Mouse (Mus musculus) heart, adult 8-10 months (tissue): ENCODE data around the gene Rbm5. TPM values are rescaled to one million over a fixed set of nuclear protein-coding genes. Genes with fewer than 3 reads are reported as not detected.

Experiments used
- DNase-seq: peaks from one replicate; pipeline ENCODE4 v3.0.0; 2022; ENCODE audit warnings: low spot score
- total RNA-seq, 4 experiments: library from RNA; stranded (reverse); gene quantifications; 2 replicates each; pipeline ENCODE4 v1.2.4; 2022

Gene Rbm5
- total RNA-seq, 4 experiments from 2014 or later: 34.0 to 45.4 (median 39.7) TPM

DNA sequence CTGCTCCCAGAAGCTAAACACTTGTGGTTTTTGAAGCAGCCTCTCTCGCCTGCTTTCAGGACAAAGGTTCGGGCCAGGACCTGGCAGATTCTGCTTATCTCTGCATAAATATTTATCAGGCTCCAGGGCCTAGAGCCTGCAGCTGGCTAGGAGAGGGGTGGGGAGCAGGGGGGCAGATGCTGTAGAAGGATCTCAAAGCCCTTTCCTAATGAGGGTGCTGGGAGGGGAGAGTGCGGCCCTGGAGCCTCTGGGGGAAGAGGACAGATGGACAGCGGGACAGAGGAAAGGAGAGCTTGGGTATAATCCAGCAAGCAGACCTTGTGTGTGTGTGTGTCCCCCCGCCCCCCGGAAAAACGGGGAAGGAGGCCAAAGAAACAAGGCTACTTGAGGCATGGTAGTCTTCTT is 36.2 kb downstream of the Rbm5 start:
- no peak for DNase-seq

DNA sequence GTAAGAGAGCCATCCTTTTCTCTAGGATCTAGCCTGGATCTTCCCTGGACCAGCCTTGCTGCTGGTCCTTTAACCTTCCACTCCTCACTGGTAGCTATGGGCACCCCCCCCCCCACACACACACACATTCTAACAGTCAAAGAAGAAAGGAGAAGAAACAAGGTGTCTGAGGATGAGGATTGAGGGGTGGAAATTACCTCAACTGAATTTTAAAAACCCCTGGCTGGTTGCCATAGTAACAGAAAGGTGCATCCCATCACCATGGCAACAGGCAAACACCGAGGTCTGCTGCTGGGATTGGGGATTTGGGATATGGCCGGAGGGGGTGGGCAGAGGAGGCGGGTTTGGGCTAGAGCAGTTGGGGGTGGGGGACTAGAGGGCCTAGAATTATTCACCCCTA is 41.1 kb downstream of the Rbm5 start:
- no peak for DNase-seq

- no peak for DNase-seq
These were observed 41.7 kb downstream of the Rbm5 start for GRCm38 (mm10) chr9:107728919-107729670.

DNA sequence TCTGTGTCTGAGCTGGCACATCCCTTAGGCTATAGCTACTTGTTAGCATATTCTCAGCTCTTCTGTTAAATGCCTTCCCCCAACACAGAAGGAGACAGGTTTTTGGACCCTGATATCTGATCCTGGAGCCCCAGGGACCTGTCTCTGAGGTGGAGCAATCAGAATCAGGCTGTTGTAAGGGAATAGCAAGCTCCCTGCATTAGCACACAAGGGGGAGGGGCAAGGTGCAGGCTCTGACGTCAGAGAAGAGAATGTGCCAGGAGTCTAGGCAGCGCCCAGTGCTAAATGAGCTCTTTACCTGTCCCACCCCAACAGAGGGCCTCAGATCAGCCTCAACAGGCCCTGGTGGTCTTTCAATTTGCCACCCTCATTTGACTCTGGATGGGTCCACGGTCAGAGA is 43.8 kb downstream of the Rbm5 start:
- DNase-seq: no peak

GRCm38 (mm10) chr9:107724796-107725195 is 46.0 kb downstream of the Rbm5 start:
- peak; percentile 41 for DNase-seq

GRCm38 (mm10) chr9:107723794-107724531 is 46.8 kb downstream of the Rbm5 start:
- DNase-seq: peak; percentile 77

- no peak for DNase-seq
These were observed 47.5 kb downstream of the Rbm5 start for GRCm38 (mm10) chr9:107723292-107723691.

GRCm38 (mm10) chr9:107718781-107719540 is 51.8 kb downstream of the Rbm5 start:
- no peak for DNase-seq

GRCm38 (mm10) chr9:107716951-107717350 is 53.8 kb downstream of the Rbm5 start:
- DNase-seq: no peak

DNA sequence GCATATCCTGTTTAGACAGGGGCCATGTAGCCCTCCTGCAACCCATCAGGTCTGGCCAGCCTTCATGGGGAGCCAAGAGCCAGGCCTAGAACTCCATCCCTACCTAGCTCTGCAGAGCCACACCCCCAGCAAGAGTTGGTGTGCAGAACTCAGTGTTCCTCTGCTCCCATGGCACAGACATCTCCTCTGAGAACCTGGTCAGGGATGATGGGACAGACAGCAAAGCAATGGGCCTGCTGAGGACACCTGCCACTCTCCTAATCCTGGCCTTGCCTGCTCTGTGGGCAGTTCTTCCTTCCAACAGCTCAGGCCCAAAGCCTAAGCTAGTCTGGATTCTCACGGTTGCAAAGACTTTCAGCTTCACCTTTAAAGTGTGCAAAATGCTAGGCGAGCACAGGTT is 55.2 kb downstream of the Rbm5 start:
- no peak for DNase-seq

GRCm38 (mm10) chr9:107714221-107714952 is 56.4 kb downstream of the Rbm5 start:
- DNase-seq: no peak

DNA sequence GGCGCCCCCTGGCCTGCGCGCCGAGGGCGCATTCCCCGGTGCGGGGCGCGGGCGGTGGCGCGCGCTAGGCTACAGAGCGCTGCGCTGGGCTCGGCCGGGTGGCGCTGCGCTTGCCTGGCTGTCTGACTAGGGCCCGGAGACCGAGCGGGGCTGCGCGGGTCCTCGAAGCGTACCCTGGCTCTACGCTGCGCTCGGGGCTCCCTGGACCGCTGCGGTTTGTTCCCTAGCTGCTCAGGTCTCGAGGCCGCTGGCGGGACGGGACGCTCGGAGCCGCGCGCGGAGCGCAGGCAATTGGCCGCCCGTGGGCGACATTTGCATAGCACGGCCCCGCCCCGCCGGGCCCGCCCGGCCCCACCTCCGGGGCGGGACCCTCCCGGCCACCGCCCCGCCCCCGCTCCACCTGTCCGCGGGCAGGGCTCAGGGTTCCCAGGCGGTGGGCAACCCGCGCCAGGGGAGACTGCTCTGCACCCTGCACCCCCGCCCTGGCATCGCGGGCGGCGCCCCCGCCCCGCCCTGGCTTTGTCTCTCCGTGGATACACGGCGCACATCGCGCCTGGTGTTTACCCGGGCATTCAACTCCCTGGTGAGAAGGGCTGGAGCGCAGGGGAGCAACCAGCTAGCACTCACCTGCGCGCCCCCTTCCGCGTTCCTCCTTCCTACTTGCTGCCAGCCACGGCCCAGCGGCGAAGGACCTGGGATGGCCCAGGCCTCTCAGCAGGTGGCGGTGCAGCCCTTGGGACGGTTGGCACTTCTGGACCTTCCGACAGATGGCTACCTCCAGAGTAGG is 60.9 kb downstream of the Rbm5 start, which contains the start of gene Sema3f:
Sema3f (minus strand) TSS at position 779 of the 787 bp plus-strand sequence.
- no peak for DNase-seq

- no peak for DNase-seq
These were observed 61.6 kb downstream of the Rbm5 start for GRCm38 (mm10) chr9:107709096-107709696.

GRCm38 (mm10) chr9:107708439-107709095 is 62.2 kb downstream of the Rbm5 start:
- no peak for DNase-seq

DNA sequence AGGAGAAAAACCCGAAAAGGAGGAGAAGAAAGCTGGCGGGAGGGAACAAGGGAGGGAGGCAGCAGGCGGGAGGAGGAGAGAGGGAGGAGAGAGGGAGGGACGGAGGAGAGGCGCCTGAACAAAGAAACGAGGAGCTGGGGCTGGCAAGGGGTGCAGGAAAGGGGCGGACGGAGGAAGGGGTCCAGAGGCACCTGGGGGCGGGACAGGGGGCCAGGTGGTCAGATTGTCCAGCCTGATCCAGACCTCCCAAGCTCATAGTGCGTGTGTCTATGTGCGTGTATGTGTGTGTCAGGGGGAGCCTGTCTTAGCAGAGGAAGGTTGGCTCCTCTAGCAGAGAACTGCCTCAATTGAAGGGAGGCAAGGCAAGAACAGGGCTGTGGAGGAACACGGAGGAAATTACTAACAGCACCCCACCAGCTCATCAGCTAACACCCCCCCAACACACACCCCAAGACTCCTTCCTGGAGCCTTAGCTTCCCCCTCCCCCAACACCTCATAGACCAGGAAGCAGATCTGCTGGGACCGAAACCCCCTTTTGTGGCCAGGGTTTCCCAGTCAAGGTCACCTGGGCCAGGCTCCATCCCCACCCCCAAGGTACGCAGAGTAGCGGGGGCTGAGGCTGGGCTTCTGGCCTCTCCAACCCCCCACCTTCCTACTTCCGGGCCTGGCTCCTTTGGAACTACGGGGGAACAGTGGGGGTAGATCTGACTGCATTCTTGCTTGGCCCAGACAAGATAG is 62.9 kb downstream of the Rbm5 start:
- DNase-seq: no peak

DNA sequence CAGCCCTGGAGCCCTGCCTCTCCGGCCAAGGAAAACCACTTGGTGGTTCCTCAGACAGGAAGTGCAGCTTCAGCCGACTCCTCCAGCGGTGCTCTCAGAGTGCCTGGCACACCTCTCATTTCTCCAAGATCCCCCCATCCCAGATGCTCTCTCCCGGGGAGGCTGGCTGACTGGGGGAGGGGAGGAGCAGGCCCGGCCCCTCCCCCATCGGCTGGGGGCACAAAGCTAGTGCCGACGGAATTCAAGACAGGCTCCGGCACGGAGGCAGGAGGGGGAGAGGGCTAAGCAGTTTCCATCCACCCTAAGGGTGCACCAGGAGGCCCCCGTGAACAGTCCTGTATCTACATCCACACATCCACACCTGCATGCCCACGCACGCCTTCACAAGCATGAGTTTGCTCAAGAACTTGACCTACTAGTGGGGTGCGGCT is 64.0 kb downstream of the Rbm5 start:
- no peak for DNase-seq

- no peak for DNase-seq
These were observed 67.3 kb downstream of the Rbm5 start for GRCm38 (mm10) chr9:107703337-107704122.

GRCm38 (mm10) chr9:107702606-107703185 is 68.1 kb downstream of the Rbm5 start:
- DNase-seq: no peak
